ENCODE assay signal across 8 mouse cellular contexts in the genomic region with DNA sequence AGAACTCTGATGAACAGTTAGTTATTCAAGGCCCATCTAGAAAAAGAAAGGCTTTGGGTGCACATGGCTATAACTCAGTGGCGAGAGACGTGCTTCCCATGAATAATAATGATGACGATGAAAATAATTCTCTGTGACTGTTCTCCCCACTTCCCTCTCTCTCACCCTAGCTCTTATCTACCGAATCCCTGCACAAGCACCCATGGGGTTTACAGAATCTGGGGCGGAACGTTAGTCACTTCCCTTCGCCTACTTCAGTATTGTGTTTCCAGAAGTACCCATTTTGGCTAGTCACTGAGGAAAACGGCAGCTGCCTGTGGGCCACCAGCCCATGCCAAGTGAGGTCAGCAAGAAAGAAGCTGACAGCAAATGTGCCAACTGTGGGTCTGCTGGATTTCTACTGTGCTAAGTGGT. TPM values are rescaled to one million over a fixed set of nuclear protein-coding genes. Genes with fewer than 3 reads are reported as not detected.
DNase-seq lines count a peak whose midpoint lies in the region; ATAC-seq and TF ChIP-seq lines count a peak whose summit lies in the region.

No protein-coding gene starts in this region.

- peak; percentile 53 for DNase-seq in adrenal gland, adult 2 months
- DNase-seq in adrenal gland, adult 8-10 months, result no peak
- no peak for DNase-seq in spleen, adult 2 months (ENCODE audit: low read depth in 1 of 2, low spot score in 2 of 2)
- no peak for DNase-seq in spleen, postnatal 14 days (ENCODE audit: low spot score in 2 of 2)
- DNase-seq in skeletal muscle tissue, adult 2 months (ENCODE audit: low read depth, low spot score), result peak; percentile 77
- DNase-seq in forebrain, embryonic 11.5 days (ENCODE audit: low spot score), result no peak
- no peak for DNase-seq in left cerebral cortex, adult 18-20 months (ENCODE audit: low spot score in 2 of 2)

- WGBS in spleen, adult 2 months, result 16% methylated on average over 8 of the region's 8 CpGs
- WGBS in heart, embryonic 15.5 days, result 56% methylated on average over 8 of the region's 8 CpGs
- 85% methylated on average over 8 of the region's 8 CpGs for WGBS in forebrain, embryonic 11.5 days

- no peaks in the 10 kb centered on the region for H3K36me3 ChIP-seq in spleen, adult 2 months (ENCODE audit: control insufficient read depth, insufficient read depth, low read length)
- no peaks in the 10 kb centered on the region for H3K36me3 ChIP-seq in heart, embryonic 15.5 days
- no peaks in the 10 kb centered on the region for H3K36me3 ChIP-seq in forebrain, embryonic 11.5 days (ENCODE audit: control insufficient read depth, insufficient read depth, low read length)

- H3K4me1 ChIP-seq in spleen, adult 2 months (ENCODE audit: control insufficient read depth, insufficient read depth, insufficient read length), result peaks cover 41% of the 10 kb centered on the region
- peaks cover 47% of the 10 kb centered on the region for H3K4me1 ChIP-seq in heart, embryonic 15.5 days (replicated peaks)
- H3K4me1 ChIP-seq in forebrain, embryonic 11.5 days (replicated peaks; ENCODE audit: control insufficient read depth, insufficient read depth, low read length), result peaks cover 24% of the 10 kb centered on the region

- no peak overlapping the region for H3K9ac ChIP-seq in heart, embryonic 15.5 days
- no peak overlapping the region for H3K9ac ChIP-seq in forebrain, embryonic 11.5 days (ENCODE audit: low read length)

- no peak overlapping the region for H3K4me3 ChIP-seq in spleen, adult 2 months (ENCODE audit: extremely low read depth, insufficient read depth, insufficient read length)
- H3K4me3 ChIP-seq in heart, embryonic 15.5 days, result no peak overlapping the region
- H3K4me3 ChIP-seq in forebrain, embryonic 11.5 days (ENCODE audit: low read depth, low read length), result no peak overlapping the region

- no peaks in the 10 kb centered on the region for H3K27me3 ChIP-seq in spleen, adult 2 months (ENCODE audit: control insufficient read depth, insufficient read depth, low read length)
- no peaks in the 10 kb centered on the region for H3K27me3 ChIP-seq in heart, embryonic 15.5 days
- H3K27me3 ChIP-seq in forebrain, embryonic 11.5 days (ENCODE audit: control insufficient read depth, insufficient read depth, low read length), result no peaks in the 10 kb centered on the region

- no peak overlapping the region for H3K4me2 ChIP-seq in heart, embryonic 15.5 days
- no peak overlapping the region for H3K4me2 ChIP-seq in forebrain, embryonic 11.5 days (ENCODE audit: low read depth, low read length, severe bottlenecking)

- TF ChIP-seq CTCF in spleen, adult 2 months (IDR thresholded peaks at IDR 0.05; ENCODE audit: extremely low read depth, insufficient read depth, insufficient read length, insufficient replicate concordance), result no peak

- peak overlapping the region; percentile 98 for H3K27ac ChIP-seq in spleen, adult 2 months (ENCODE audit: insufficient read depth, low read length)
- H3K27ac ChIP-seq in heart, embryonic 15.5 days, result peak overlapping the region; percentile 96
- no peak overlapping the region for H3K27ac ChIP-seq in forebrain, embryonic 11.5 days (ENCODE audit: low read depth, low read length)

- H3K9me3 ChIP-seq in heart, embryonic 15.5 days (replicated peaks), result no peaks in the 10 kb centered on the region
- H3K9me3 ChIP-seq in forebrain, embryonic 11.5 days (ENCODE audit: control insufficient read depth, low read length), result no peaks in the 10 kb centered on the region

- no peak for ATAC-seq in heart, embryonic 15.5 days (replicated peaks; ENCODE audit: insufficient number of reproducible peaks, insufficient read depth, low FRiP score, low read depth)
- ATAC-seq in forebrain, embryonic 11.5 days (replicated peaks; ENCODE audit: low FRiP score), result no peak

- no peak for TF ChIP-seq POLR2A in spleen, adult 2 months (IDR thresholded peaks at IDR 0.05; ENCODE audit: low read depth, low read length)

RNA-seq across cellular contexts. Expression of gene Tlcd2, which starts 2.9 kb away (rescaled TPM):
- total RNA-seq in adrenal gland, adult 2 months (2021), result 1 to 10 TPM; 7.6 to 9.7 TPM
- polyA plus RNA-seq in adrenal gland, adult 2 months (2012; rRNA removed), result 22.2 and 27.3 TPM in 2 replicates
- total RNA-seq in adrenal gland, adult 8-10 months (2022), result 10 to 100 TPM; 10.1 to 16.7 (median 13.1) TPM
- 6.9 and 8.4 TPM in 2 replicates for polyA plus RNA-seq in spleen, adult 2 months (2012; rRNA removed)
- polyA plus RNA-seq in heart, embryonic 15.5 days (2015; fragmentation: Nextera tagmentation; extraction: Ambion mirVana), result 7.9 and 13.4 TPM in 2 replicates
- 9.5 TPM in 2 replicates for polyA plus RNA-seq in forebrain, embryonic 11.5 days (2014; fragmentation: Nextera tagmentation; extraction: Ambion mirVana)
- total RNA-seq in left cerebral cortex, adult 18-20 months (2021), result under 1 TPM; 0.91 to 1.00 TPM

RNA-seq across cellular contexts. Expression of gene Wdr81, which starts 4.1 kb away (rescaled TPM):
- total RNA-seq in adrenal gland, adult 2 months (2021), result 10 to 100 TPM; 15.5 to 15.6 TPM
- polyA plus RNA-seq in adrenal gland, adult 2 months (2012; rRNA removed), result 28.2 and 34.1 TPM in 2 replicates
- 10 to 100 TPM; 19.3 to 21.7 (median 20.2) TPM for total RNA-seq in adrenal gland, adult 8-10 months (2022)
- 34.4 and 46.3 TPM in 2 replicates for polyA plus RNA-seq in spleen, adult 2 months (2012; rRNA removed)
- polyA plus RNA-seq in heart, embryonic 15.5 days (2015; fragmentation: Nextera tagmentation; extraction: Ambion mirVana), result 3.1 and 4.5 TPM in 2 replicates
- 6.3 and 6.5 TPM in 2 replicates for polyA plus RNA-seq in forebrain, embryonic 11.5 days (2014; fragmentation: Nextera tagmentation; extraction: Ambion mirVana)
- 10 to 100 TPM; 18.7 to 19.4 TPM for total RNA-seq in left cerebral cortex, adult 18-20 months (2021)

RNA-seq across cellular contexts. Expression of gene Serpinf2, which starts 19.2 kb away (rescaled TPM):
- 1 to 10 TPM in 1 of 2 experiments, not detected in 1; 2.6 TPM for total RNA-seq in adrenal gland, adult 2 months (2021)
- polyA plus RNA-seq in adrenal gland, adult 2 months (2012; rRNA removed), result 0.09 and 1.2 TPM in 2 replicates
- under 1 TPM in 3 of 4 experiments, not detected in 1; 0.31 to 0.41 (median 0.38) TPM for total RNA-seq in adrenal gland, adult 8-10 months (2022)
- polyA plus RNA-seq in spleen, adult 2 months (2012; rRNA removed), result 0.25 and 0.75 TPM in 2 replicates
- polyA plus RNA-seq in heart, embryonic 15.5 days (2015; fragmentation: Nextera tagmentation; extraction: Ambion mirVana), result 0.35 and 4.3 TPM in 2 replicates
- polyA plus RNA-seq in forebrain, embryonic 11.5 days (2014; fragmentation: Nextera tagmentation; extraction: Ambion mirVana), result not detected in 2 replicates
- total RNA-seq in left cerebral cortex, adult 18-20 months (2021), result under 1 TPM in 1 of 2 experiments, not detected in 1; 0.35 TPM

RNA-seq across cellular contexts. Expression of gene Prpf8, which starts 28.0 kb away (rescaled TPM):
- total RNA-seq in adrenal gland, adult 2 months (2021), result 100 to 1,000 TPM; 132 to 162 TPM
- polyA plus RNA-seq in adrenal gland, adult 2 months (2012; rRNA removed), result 43.2 and 58.6 TPM in 2 replicates
- 100 to 1,000 TPM; 155 to 170 (median 167) TPM for total RNA-seq in adrenal gland, adult 8-10 months (2022)
- polyA plus RNA-seq in spleen, adult 2 months (2012; rRNA removed), result 64.2 and 72.8 TPM in 2 replicates
- polyA plus RNA-seq in heart, embryonic 15.5 days (2015; fragmentation: Nextera tagmentation; extraction: Ambion mirVana), result 24.8 and 37.1 TPM in 2 replicates
- polyA plus RNA-seq in forebrain, embryonic 11.5 days (2014; fragmentation: Nextera tagmentation; extraction: Ambion mirVana), result 133 TPM in 2 replicates
- 100 to 1,000 TPM; 128 to 134 TPM for total RNA-seq in left cerebral cortex, adult 18-20 months (2021)

RNA-seq across cellular contexts. Expression of gene Serpinf1, which starts 36.1 kb away (rescaled TPM):
- total RNA-seq in adrenal gland, adult 2 months (2021), result 10 to 100 TPM; 21.4 to 31.3 TPM
- polyA plus RNA-seq in adrenal gland, adult 2 months (2012; rRNA removed), result 43.7 and 74.1 TPM in 2 replicates
- 10 to 100 TPM in 3 of 4 experiments, 1 to 10 TPM in 1; 9.0 to 31.5 (median 14.5) TPM for total RNA-seq in adrenal gland, adult 8-10 months (2022)
- 9.7 and 12.6 TPM in 2 replicates for polyA plus RNA-seq in spleen, adult 2 months (2012; rRNA removed)
- polyA plus RNA-seq in heart, embryonic 15.5 days (2015; fragmentation: Nextera tagmentation; extraction: Ambion mirVana), result 34.7 and 54.2 TPM in 2 replicates
- polyA plus RNA-seq in forebrain, embryonic 11.5 days (2014; fragmentation: Nextera tagmentation; extraction: Ambion mirVana), result 53.6 and 69.3 TPM in 2 replicates
- total RNA-seq in left cerebral cortex, adult 18-20 months (2021), result 10 to 100 TPM; 12.6 to 12.7 TPM

Comparison
In these comparisons a context has a peak if more than half of its experiments do, and no peak if none do; other contexts are left out.
1. DNase-seq: peak in adrenal gland, adult 2 months (single experiment) and skeletal muscle tissue, adult 2 months (single experiment); none in adrenal gland, adult 8-10 months (single experiment), spleen, adult 2 months (0 of 2), spleen, postnatal 14 days (0 of 2), forebrain, embryonic 11.5 days (single experiment) and left cerebral cortex, adult 18-20 months (0 of 2).